Mouse (Mus musculus): Measurements from ENCODE around the gene Zbtb44.

The Zbtb44 gene

GRCm38 (mm10) chr9:31070706-31071105, 40.3 kb downstream of the Zbtb44 start:
- DNase-seq (ENCODE audit: low read depth): no peak

- no peak for DNase-seq (ENCODE audit: low read depth)
Measured at GRCm38 (mm10) chr9:31072256-31072655, 41.8 kb downstream of the Zbtb44 start.

GRCm38 (mm10) chr9:31073797-31074196, 43.4 kb downstream of the Zbtb44 start:
- no peak for DNase-seq (ENCODE audit: low read depth)

- DNase-seq (ENCODE audit: low read depth): no peak
Measured at GRCm38 (mm10) chr9:31074836-31075235, 44.4 kb downstream of the Zbtb44 start.

- DNase-seq (ENCODE audit: low read depth): no peak
Measured at GRCm38 (mm10) chr9:31080726-31081125, 50.3 kb downstream of the Zbtb44 start.

GRCm38 (mm10) chr9:31082054-31082666, 51.7 kb downstream of the Zbtb44 start:
- peak; percentile 80 for DNase-seq (ENCODE audit: low read depth)

GRCm38 (mm10) chr9:31082771-31083170, 52.3 kb downstream of the Zbtb44 start:
- no peak for DNase-seq (ENCODE audit: low read depth)

GRCm38 (mm10) chr9:31085556-31085955, 55.1 kb downstream of the Zbtb44 start:
- DNase-seq (ENCODE audit: low read depth): no peak

GRCm38 (mm10) chr9:31086085-31086753, 55.8 kb downstream of the Zbtb44 start:
- peak; percentile 62 for DNase-seq (ENCODE audit: low read depth)

- DNase-seq (ENCODE audit: low read depth): no peak
Measured at GRCm38 (mm10) chr9:31086754-31087145, 56.3 kb downstream of the Zbtb44 start.

GRCm38 (mm10) chr9:31087466-31087865, 57.0 kb downstream of the Zbtb44 start:
- no peak for DNase-seq (ENCODE audit: low read depth)

- no peak for DNase-seq (ENCODE audit: low read depth)
Measured at GRCm38 (mm10) chr9:31088116-31088515, 57.7 kb downstream of the Zbtb44 start.

- DNase-seq (ENCODE audit: low read depth): peak; percentile 64
Measured at GRCm38 (mm10) chr9:31088883-31089282, 58.4 kb downstream of the Zbtb44 start.

GRCm38 (mm10) chr9:31089541-31089940, 59.1 kb downstream of the Zbtb44 start:
- DNase-seq (ENCODE audit: low read depth): no peak

GRCm38 (mm10) chr9:31090081-31091023, 59.9 kb downstream of the Zbtb44 start:
- DNase-seq (ENCODE audit: low read depth): peak; percentile 41

- no peak for DNase-seq (ENCODE audit: low read depth)
Measured at GRCm38 (mm10) chr9:31091162-31091581, 60.7 kb downstream of the Zbtb44 start.

- DNase-seq (ENCODE audit: low read depth): no peak
Measured at GRCm38 (mm10) chr9:31092111-31092832, 61.8 kb downstream of the Zbtb44 start.

- DNase-seq (ENCODE audit: low read depth): no peak
Measured at GRCm38 (mm10) chr9:31092833-31093195, 62.4 kb downstream of the Zbtb44 start.

- no peak for DNase-seq (ENCODE audit: low read depth)
Measured at GRCm38 (mm10) chr9:31097088-31098082, 66.9 kb downstream of the Zbtb44 start.

- DNase-seq (ENCODE audit: low read depth): no peak
Measured at GRCm38 (mm10) chr9:31098118-31098517, 67.7 kb downstream of the Zbtb44 start.

GRCm38 (mm10) chr9:31108464-31108863, 78.0 kb downstream of the Zbtb44 start:
- DNase-seq (ENCODE audit: low read depth): no peak

Data from 416B (cell line).